Mouse (Mus musculus) monocyte, adult 2 months (primary cell): ENCODE results near the gene Apoa4.

Source experiments
- DNase-seq, 2 experiments: peaks; one replicate each; pipeline ENCODE4 v3.0.0; 2022; ENCODE audit warnings: low spot score in 2 of 2, low read depth in 1 of 2

The Apoa4 gene

DNA sequence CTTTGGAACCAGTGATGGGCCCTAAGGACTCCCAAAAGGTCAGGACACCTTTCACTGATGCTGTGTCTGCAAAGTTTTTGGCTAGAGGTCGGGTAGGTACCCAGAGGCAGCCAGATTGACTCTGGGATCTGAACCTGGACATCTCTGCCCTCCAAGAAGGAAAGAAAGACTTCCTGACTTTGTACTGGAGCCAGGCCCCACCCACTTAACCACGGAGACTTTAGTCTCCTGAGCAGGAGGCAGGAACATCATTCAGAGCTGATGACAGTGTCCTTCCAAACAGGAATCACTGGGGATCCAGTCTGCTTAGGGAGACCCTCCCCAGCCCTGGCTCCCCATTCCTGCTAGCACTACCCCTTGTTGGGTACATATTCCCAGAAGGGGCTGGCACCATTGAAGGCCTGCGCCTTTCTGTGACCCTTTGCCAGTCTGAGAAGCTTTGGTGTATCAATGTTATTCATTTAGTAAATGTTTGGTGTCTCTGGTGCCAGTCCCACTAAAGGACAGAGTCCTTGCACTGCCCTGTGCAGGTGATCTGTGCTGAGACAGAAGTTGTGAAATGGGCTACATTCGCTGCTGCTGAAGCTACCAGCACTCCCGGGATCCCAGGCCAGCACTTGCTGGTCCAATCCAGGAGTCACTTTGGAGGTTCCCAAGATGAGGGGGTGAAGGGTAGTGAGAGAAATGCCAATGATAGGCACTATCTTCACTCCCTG is 15.4 kb upstream of the Apoa4 start:
- DNase-seq: no peak

DNA sequence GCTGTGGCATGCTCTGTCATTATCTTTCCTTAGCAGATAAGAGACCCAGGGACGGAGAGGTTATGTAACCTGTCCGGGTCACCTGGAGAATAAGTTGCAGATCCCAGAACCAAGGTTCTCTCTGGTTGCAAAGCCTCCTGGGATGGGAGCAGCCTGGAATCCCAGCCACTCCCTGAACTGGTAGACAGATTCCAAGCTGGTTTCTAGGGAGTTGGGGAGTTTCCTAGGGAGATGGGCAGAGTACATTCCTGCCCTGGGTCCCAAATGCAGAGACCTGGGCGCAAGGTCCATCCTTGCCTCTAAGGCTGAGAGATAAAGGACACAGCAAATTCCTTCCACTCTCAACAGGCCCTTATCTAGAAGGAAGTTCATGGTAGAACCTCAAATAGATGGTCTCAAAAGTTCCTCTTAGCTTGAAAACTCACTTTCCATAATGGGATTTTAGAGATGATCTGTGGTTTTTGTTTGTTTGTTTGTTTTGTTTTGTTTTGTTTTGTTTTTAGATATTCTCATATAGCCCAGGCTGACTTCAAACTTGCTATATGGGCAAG is 13.4 kb upstream of the Apoa4 start:
- no peak for DNase-seq

GRCm38 (mm10) chr9:46228491-46228890 is 12.0 kb upstream of the Apoa4 start, which contains the start of gene Apoa1:
TSS of gene Apoa1 (plus strand) at chr9:46228580.
- no peak for DNase-seq

GRCm38 (mm10) chr9:46229573-46230449 is 10.7 kb upstream of the Apoa4 start:
- DNase-seq: peak; percentile 7 to 17

GRCm38 (mm10) chr9:46230450-46230975 is 10.0 kb upstream of the Apoa4 start:
- DNase-seq: no peak

DNA sequence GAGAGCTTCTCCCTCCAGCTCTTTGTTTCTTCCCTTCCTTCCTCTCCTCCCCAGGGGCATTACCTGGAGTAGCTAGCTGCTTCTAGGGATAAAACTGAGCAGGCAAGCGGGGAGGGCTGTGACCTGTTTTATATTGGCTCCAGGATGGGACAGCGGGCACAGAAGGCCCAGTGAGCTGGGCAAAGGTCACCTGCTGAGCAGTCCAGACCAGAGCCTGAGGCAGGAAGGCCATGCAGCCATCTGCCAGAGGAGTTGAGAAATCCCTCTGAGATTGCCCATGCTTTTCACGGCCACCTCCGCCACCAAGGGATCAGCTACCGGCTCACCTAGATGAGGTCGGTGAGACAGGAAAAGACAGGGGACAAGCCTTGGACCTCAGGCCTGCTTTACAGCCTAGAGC is 5.3 kb upstream of the Apoa4 start:
- DNase-seq: no peak

- no peak for DNase-seq
Observed at GRCm38 (mm10) chr9:46235596-46235648, 5.1 kb upstream of the Apoa4 start, which contains the start of gene Apoc3. TSS of gene Apoc3 (minus strand) at chr9:46235636.

GRCm38 (mm10) chr9:46235649-46236048 is 4.8 kb upstream of the Apoa4 start:
- DNase-seq: no peak

DNA sequence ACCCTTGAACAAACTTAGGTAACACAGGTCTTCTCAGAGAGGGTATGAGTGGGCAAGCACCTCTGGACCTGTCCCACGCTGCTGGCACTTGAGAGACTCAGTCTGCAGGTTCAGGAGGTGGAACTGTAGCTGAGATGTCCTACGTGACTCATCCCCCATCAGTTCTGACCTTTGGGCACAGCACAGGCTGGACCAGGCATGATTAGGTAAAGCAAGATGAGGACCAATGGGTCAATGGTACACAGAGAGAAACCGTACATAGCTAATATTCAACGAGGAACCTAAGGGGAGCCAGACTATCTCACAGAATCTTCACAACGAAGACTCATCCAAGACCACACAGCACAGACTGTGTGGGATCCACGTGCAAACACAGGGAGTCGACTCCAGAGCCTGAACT is 1.6 kb upstream of the Apoa4 start:
- DNase-seq: no peak

DNA sequence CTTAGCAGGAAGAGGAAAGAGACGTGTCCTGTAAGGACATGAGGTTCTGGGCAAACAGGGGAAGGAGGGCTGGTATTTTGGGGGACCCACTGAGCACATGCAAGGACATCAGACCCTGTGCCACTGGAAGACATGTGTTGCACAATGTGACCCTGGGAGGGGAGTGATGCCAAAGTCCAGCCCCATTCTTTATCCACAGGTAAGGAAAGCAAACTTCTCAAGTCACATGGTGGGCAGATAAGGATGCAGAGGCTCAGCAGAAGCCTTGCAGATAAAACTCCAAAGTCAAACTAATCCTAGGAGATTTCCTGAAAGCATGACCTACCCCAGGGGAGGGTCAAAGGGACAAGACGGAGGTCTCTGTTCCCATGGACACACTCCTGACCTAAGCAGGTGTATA is 1.3 kb downstream of the Apoa4 start:
- no peak for DNase-seq

GRCm38 (mm10) chr9:46243122-46243521 is 2.6 kb downstream of the Apoa4 start:
- DNase-seq: no peak

- no peak for DNase-seq
Observed at GRCm38 (mm10) chr9:46243584-46243983, 3.1 kb downstream of the Apoa4 start.

DNA sequence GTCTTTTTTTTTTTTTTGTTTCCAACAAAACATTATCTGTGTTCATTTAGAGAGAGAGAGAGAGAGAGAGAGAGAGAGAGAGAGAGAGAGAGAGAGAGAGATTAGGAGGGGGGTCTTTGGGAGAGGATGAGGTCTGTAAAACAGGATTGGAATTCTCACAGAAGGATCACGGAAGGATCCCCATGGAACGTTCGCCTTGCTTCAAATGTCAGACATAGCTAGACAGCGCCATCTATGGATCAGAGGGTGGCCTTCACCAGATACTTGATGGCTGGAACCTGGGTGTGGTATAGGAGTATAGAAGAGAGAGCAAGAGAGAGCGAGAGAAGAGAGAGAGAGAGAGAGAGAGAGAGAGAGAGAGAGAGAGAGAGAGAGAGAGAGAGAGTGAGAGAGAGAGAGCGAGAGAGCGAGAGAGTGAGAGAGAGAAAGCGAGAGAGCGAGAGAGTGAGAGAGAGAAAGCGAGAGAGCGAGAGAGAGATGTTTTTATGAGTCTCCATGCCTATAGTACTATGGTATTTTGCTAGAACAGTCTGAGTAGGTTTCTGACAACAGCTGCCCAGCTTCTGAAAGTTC is 6.3 kb downstream of the Apoa4 start:
- DNase-seq: no peak

GRCm38 (mm10) chr9:46256177-46256576 is 15.7 kb downstream of the Apoa4 start:
- DNase-seq: no peak

- DNase-seq: peak; percentile 43 to 44
Observed at GRCm38 (mm10) chr9:46256658-46257385, 16.3 kb downstream of the Apoa4 start.

- peak; percentile 29 to 49 for DNase-seq
Observed at GRCm38 (mm10) chr9:46257546-46257945, 17.1 kb downstream of the Apoa4 start.

DNA sequence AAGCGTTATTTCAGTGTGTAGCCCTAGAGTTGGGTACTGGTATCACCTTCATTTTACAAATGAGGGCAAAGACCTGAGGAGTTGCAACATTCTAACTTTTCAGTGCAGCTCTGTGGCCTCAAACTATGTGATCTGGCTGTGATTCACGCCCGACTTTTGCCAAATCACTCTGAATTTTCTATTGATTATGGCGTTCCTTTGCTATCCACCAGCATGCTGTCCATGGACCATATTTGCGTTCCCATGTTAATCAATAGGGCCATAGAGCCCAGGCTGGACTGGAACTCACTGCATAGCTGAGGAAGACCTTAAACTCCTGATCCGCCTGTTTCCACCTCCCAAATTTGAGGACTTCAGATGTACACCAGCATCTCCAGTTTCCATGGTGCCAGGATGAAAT is 18.6 kb downstream of the Apoa4 start:
- DNase-seq: no peak

- no peak for DNase-seq
Observed at GRCm38 (mm10) chr9:46261131-46261530, 20.6 kb downstream of the Apoa4 start.

- DNase-seq: no peak
Observed at GRCm38 (mm10) chr9:46268343-46268873, 27.9 kb downstream of the Apoa4 start, which contains the start of gene Apoa5. TSS of gene Apoa5 (plus strand) at chr9:46268633.

- no peak for DNase-seq
Observed at GRCm38 (mm10) chr9:46269125-46269524, 28.6 kb downstream of the Apoa4 start.

GRCm38 (mm10) chr9:46270782-46271181 is 30.3 kb downstream of the Apoa4 start:
- no peak for DNase-seq
